Mouse (Mus musculus) CD4-positive, CD25-positive, alpha-beta regulatory T cell, adult 4 months (primary cell): ENCODE measurements around the gene Sp1. TPM values are rescaled to one million over a fixed set of nuclear protein-coding genes. Genes with fewer than 3 reads are reported as not detected.

Source experiments
- ATAC-seq: one replicate; pipeline ENCODE4 v1.8.0; 2017
- polyA plus RNA-seq, 2 experiments: library from polyadenylated mRNA; unstranded; fragments of 100-300 nt; shearing (Covaris generic); gene quantifications; one replicate each; pipeline ENCODE4 v1.2.1; 2017

Gene Sp1
- polyA plus RNA-seq, 2 experiments from 2014 or later: 19.0 to 22.2 TPM

- ATAC-seq: no peak
Measured at GRCm38 (mm10) chr15:102485853-102486252, 79.9 kb downstream of the Sp1 start.

Other genes starting within 250 kb of the Sp1 start
- 10 to 100 TPM; 27.6 to 28.2 TPM for gene Zfp740, start 202.9 kb upstream of the Sp1 start, polyA plus RNA-seq
- 10 to 100 TPM; 10.7 to 16.9 TPM for gene Csad, start 201.4 kb upstream of the Sp1 start, polyA plus RNA-seq
- 100 to 1,000 TPM; 336 to 432 TPM for gene Itgb7, start 174.2 kb upstream of the Sp1 start, polyA plus RNA-seq
- gene Rarg, start 148.6 kb upstream of the Sp1 start, polyA plus RNA-seq: 10 to 100 TPM; 17.7 to 18.3 TPM
- gene Gm9918, start 135.6 kb upstream of the Sp1 start, polyA plus RNA-seq: not detected
- gene Mfsd5, start 126.7 kb upstream of the Sp1 start, polyA plus RNA-seq: 10 to 100 TPM; 28.3 to 31.4 TPM
- 1 to 10 TPM; 1.5 to 6.7 TPM for gene Espl1, start 109.9 kb upstream of the Sp1 start, polyA plus RNA-seq
- gene Pfdn5, start 80.0 kb upstream of the Sp1 start, polyA plus RNA-seq: 1,000 to 10,000 TPM; 1,296 to 1,302 TPM
- gene Myg1, start 74.4 kb upstream of the Sp1 start, polyA plus RNA-seq: 100 to 1,000 TPM; 119 to 124 TPM
- gene Aaas, start 55.4 kb upstream of the Sp1 start, polyA plus RNA-seq: 10 to 100 TPM; 41.7 to 63.7 TPM
- gene Sp7, start 39.0 kb upstream of the Sp1 start, polyA plus RNA-seq: not detected
- gene Amhr2, start 39.2 kb downstream of the Sp1 start, polyA plus RNA-seq: under 1 TPM; 0.63 to 0.71 TPM
- gene Prr13, start 52.9 kb downstream of the Sp1 start, polyA plus RNA-seq: 1,000 to 10,000 TPM; 1,029 to 1,286 TPM
- 100 to 1,000 TPM; 198 to 220 TPM for gene Pcbp2, start 64.4 kb downstream of the Sp1 start, polyA plus RNA-seq
- gene Gm10337, start 97.6 kb downstream of the Sp1 start, polyA plus RNA-seq: not detected
- gene Map3k12, start 110.9 kb downstream of the Sp1 start, polyA plus RNA-seq: 1 to 10 TPM; 6.8 to 8.1 TPM
- 10 to 100 TPM; 24.9 to 41.9 TPM for gene Tarbp2, start 112.0 kb downstream of the Sp1 start, polyA plus RNA-seq
- gene Npff, start 118.8 kb downstream of the Sp1 start, polyA plus RNA-seq: 1 to 10 TPM; 4.6 to 5.5 TPM
- 1 to 10 TPM in 1 of 2 experiments, not detected in 1; 1.5 TPM for gene Gm28047, start 218.9 kb downstream of the Sp1 start, polyA plus RNA-seq
- 10 to 100 TPM; 41.4 to 42.2 TPM for gene Atf7, start 219.3 kb downstream of the Sp1 start, polyA plus RNA-seq